Mouse (Mus musculus) gastrocnemius, postnatal 25 days (tissue): ENCODE data around the gene Tgfa. TPM values are rescaled to one million over a fixed set of nuclear protein-coding genes. Genes with fewer than 3 reads are reported as not detected.

Source experiments
- DNase-seq: peaks from one replicate; pipeline ENCODE4 v3.0.0; 2022
- total RNA-seq, 2 experiments: library from RNA; stranded (reverse); gene quantifications; 1 replicate in 1 of 2; 2 replicates in 1 of 2; pipeline ENCODE4 v1.2.3; 2021

Gene Tgfa
- total RNA-seq, 2 experiments from 2014 or later: 0.15 to 0.35 TPM

DNA sequence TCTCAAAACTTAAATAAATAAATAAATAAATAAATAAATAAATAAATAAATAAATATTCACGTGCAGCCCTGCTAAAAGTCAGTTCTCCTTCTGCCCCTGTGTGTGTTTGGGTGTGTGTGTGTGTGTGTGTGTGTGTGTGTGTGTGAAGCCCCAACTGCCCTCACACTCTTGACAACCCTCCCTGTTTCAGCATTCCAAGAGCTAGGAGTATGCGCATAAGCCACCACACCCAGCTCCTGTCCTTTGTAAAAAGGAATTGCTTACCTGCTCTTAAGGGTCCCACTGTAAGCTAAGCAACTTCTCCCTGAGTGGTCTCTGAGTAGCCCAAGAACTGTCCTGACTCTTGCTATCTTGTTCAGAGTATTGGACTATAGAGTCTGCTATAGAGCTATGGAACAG lies 101.9 kb downstream of the Tgfa start:
- no peak for DNase-seq

DNA sequence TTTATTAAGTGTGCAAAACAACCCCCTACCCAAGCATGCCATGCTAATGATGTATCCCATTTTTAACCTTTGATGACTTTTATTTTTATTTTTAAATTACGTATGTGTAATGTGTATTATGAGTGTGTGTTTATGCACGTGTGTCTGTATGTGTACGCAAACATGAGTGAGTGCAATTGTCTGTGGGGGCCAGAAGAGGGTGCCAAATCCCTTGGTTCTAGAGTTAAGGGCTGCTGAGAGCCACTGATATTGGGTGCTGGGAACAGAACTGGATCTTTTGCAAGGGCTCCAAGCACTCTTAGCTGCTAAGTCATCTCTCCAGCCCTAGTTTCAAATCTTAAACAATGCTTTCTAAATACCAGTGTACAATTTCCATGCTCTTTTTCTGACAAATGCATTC lies 103.9 kb downstream of the Tgfa start:
- no peak for DNase-seq

DNA sequence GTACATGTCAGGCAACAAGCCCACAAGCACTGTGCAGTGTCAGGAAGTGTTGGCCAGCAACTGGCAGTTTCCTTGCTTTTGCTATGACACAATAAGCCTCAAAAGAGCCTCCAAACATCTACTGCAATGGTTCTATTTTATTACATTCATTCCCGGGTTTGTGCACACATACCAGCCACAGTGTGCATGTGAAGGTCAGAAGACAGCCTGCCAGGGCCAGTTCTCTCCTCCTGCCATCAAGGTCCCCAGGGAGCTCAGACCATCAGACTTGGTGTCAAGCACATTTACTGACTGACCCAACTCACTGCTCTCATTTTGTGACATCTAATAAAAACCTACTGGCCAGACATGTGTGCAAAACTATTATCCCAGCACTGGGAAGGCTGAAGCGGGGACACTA lies 104.4 kb downstream of the Tgfa start:
- no peak for DNase-seq

DNA sequence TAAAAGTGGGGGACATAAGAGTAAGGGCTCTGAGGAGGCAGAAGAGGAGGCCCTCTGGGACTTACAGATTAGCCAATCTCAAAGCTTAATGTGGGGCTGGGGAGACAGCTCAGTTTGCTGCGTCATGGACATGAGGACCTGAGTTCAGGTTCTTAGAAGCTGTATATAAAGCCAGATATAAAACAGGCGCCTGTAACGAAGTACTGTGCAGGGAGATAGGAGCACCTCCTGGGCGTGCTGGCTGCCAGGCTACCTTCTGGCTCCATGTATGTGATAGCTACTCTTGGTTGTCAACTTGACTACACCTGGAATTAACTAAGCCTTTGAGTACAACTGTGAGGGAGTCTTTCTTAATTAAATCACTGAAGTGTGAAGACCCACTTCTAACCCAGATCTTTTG lies 110.7 kb downstream of the Tgfa start:
- no peak for DNase-seq

DNA sequence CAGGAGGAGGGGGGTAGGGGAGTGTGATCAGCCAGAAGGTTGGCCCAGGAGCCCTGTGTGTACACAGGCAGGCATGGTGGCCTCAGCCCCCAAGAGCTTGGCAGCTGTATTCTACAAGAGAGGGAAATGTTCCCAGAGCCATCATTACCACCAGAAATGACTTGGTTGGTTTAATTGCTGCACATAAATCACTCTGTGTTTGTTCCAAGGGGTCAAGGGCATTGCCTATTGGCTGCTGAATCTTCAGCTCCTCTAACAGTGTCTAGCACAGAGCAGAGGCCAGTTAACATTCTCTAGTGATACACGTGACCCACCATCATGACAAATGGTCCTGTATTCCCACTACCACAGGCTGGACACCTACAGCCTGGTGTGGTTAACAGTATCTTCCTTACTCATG lies 119.0 kb downstream of the Tgfa start:
- DNase-seq: no peak

DNA sequence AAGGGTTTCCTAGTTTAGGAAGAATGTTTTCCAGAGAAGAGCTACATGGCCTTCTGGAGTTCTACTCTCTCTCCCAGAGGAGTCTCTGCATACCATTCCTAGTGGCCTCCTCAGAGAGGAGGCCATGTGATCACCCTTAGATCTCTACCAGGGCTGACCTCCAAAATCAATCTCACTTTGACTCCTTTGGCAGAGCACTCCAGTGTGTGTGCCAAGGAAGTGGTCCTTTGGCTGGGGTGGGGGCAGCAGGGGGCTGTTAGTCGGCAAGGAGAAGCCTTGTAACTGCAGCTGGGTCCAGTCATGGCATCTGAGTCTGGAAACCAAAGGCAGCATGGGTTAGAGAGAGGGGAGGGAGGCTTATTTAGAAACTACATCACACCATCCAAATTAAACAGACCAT lies 122.0 kb downstream of the Tgfa start:
- DNase-seq: no peak

DNA sequence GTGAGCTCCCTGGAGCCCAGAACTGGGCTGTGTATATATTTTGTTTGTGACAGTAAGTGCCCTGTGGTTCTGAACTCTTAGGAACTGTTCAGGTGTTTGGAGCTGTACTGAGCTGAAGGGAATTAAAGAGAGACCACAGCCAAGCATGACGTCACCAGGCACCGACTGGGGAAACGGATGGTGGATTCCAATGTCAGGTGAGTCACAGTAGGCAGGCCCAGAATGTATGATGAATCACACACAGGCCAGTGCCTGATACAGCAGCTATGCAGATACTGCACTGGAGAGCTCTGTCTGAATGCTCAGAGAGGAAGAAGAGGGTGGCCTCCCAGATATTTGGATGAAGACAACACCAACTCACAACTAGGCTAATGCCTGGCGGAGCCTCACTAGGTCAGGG lies 123.8 kb downstream of the Tgfa start:
- no peak for DNase-seq

DNA sequence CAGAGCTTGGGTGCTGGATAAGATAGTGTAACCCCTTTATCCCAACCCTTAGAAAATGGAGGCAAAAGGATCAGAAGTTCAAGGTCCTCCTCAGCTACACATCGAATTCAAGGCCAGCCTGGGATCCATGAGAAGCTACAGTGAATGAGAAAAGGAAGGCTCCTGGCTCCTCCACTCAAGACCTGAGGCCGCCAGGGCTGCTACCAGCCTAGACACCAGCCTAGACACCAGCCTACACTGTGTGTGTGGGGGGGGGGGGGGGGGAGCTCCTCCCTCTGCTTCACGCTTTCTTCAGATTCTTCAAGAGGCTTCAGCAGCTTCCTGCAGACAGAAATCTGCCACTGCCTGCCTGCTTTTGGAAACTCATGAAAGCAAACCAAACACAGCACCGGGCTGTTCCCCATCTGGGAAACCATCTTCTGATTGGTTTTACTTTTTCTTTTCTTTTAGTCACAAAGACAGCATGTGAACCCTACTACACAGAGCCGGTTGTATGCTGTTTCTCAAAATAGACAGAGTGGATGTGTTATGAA lies 127.1 kb downstream of the Tgfa start:
- DNase-seq: no peak

DNA sequence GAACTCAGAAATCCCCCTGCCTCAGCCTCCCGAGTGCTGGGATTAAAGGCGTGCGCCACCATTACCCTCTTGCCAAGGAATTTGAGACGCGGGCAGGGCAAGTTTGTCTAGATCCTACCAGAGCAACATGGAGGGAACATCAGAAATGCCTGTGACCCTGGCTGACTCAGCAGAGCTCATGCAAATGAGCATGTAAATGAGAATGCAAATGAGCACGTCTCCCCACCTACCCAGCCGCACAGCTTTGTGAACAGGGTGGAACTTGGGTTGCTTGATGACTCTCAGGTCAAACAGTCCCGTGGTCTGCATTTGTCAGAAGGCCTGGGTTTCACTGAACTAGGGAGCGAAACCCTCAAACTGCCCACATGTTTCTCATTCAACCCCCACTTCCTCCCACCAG lies 128.0 kb downstream of the Tgfa start:
- no peak for DNase-seq

DNA sequence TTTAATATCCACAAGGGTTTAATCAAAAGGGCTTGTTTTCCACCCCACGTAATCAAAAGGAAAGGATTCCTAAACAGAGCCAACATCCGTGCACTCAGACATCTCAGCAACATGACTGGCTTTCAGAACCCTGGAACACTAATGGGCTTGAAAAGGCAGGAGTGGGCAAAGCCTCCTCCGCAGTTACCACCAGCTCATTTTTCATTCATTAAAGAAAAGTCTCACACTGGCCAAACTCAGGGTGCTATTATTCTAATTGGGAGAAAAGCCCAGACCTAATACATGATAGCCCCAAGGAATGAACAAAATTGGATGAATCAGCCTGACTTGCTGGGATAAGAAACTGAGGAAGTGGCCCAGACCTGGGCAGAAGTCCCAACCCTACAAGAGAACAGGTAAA lies 129.4 kb downstream of the Tgfa start:
- no peak for DNase-seq

Other genes with a start within 250 kb of the Tgfa start
- 10 to 100 TPM; 34.9 TPM for gene Dusp11, start 233.6 kb upstream of the Tgfa start, total RNA-seq
- not detected for gene Figla, start 179.1 kb upstream of the Tgfa start, total RNA-seq
- under 1 TPM; 0.10 to 0.13 TPM for gene Add2, start 166.5 kb upstream of the Tgfa start, total RNA-seq
- gene Fam136a, start 170.4 kb downstream of the Tgfa start, total RNA-seq: 10 to 100 TPM; 16.0 to 16.3 TPM
- 10 to 100 TPM; 26.2 to 27.1 TPM for gene Snrpg, start 176.1 kb downstream of the Tgfa start, total RNA-seq
- gene Pcyox1, start 201.9 kb downstream of the Tgfa start, total RNA-seq: 10 to 100 TPM; 50.7 to 65.0 TPM
- 10 to 100 TPM; 18.7 to 23.4 TPM for gene Tia1, start 209.0 kb downstream of the Tgfa start, total RNA-seq
- gene Gm44790, start 231.4 kb downstream of the Tgfa start, total RNA-seq: not detected
- gene C87436, start 243.2 kb downstream of the Tgfa start, total RNA-seq: 1 to 10 TPM; 6.1 to 6.4 TPM